Mouse (Mus musculus): ENCODE results near the gene Plce1. TPM values are rescaled to one million over a fixed set of nuclear protein-coding genes. Genes with fewer than 3 reads are reported as not detected.

Plce1 gene
- total RNA-seq, 2 experiments from 2014 or later = 11.2 to 14.6 TPM

DNA sequence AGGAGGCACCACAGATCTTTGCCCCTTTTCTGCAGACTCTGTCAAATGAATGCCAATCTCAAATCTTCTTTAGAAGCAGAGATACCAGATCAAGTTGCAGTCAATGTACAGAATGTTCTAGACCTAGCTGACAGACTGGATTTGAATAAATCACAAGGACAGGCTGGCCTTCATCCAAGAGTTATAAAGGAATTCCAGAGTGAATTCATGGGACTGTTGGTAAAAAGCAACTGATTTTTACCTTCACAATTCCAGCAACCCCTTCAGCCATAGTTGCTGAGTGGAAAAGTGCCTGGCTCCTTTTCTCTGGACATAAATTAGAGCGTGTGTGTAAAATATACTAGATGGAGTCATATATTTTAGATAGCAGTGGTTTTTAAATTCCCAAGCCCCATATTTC, 102.0 kb downstream of the Plce1 start:
- no peak for DNase-seq (ENCODE audit: low spot score in 2 of 2)

DNA sequence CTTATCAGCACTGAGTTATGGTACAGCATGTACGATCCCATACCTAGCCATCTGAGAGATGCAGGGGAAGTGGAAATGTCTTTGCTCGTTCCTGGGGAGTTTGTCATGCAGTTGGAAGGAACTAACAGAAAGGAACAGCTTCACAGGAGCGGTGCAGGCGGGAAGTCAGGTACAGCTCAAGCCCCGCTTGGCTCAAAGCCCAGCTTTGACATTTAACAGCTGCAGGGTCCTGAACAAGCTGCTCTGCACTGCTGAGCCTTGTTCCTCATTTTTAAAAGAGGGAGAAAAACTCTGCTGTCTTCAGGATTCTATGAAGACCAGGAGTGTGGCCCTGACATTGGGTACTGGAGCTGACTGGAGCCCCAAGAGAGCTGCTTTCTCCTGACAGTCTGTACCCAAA, 106.7 kb downstream of the Plce1 start:
- no peak for DNase-seq (ENCODE audit: low spot score in 2 of 2)

DNA sequence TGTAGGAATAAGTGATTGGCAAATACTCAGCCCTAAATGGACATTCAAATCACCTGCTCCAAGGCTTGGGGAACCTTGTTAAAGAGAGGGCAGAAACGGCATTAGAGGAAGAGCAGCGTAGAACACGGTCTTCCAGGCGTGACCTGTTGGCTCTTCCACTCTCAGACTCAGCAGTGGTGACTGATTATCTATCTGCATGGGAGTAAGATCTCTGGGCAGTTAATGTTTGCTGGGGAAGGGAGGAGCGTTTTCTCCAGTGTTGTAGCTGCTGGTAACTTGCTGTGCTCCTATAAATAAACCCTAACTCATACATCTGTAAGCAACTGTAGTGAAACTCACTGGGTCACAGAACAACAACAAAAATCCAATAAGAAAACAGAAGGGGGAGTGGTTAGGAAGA, 108.6 kb downstream of the Plce1 start:
- DNase-seq (ENCODE audit: low spot score in 2 of 2) = no peak

DNA sequence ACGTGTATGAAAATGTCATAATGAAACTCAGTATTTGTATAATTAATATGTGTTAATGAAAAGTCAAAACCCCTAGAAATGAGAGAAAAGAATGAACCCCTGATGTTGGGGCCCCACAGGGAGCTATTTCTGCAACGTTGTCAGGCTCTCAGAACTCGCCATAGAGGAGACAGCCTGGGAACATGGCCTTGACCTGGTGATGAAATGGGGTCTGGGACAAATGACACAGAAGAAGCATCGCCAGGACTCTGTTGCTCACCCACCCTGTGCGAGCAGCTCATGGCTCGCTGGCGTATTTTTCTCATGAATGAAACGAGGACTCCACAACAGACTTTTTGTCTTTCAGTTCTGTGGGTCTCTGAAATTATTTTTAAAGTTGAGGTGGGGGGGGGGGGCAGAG, 109.0 kb downstream of the Plce1 start:
- DNase-seq (ENCODE audit: low spot score in 2 of 2) = no peak

DNA sequence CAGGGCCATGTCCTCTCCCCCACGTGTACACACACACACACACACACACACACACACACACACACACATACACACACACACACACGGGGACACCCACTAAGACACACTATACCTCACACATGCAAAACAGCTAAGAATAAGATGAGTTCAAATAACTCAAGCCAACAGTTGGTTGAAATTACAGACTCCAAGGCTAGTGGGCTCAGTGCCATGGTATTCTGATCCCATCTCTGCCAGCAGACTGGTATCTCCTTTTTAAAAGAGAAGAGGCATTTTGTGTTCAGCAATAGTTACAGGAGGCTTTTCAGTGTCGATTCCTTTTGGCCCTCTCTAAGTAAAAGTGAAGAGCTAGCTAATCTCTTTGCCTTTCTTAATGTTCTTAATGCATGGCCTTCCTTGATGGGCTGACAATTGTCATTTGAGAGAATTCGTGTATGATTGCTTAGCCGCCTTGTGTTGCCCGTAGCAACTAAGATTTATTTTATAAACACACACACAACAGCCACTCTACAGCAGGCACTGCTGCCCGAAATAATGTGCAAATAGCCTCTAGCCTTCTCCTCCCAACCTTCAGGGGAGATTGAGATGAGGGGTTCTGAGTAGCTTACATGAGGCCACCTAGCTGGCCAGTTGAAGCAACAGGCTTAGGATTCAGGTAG, 111.8 kb downstream of the Plce1 start:
- DNase-seq (ENCODE audit: low spot score in 2 of 2) = no peak

DNA sequence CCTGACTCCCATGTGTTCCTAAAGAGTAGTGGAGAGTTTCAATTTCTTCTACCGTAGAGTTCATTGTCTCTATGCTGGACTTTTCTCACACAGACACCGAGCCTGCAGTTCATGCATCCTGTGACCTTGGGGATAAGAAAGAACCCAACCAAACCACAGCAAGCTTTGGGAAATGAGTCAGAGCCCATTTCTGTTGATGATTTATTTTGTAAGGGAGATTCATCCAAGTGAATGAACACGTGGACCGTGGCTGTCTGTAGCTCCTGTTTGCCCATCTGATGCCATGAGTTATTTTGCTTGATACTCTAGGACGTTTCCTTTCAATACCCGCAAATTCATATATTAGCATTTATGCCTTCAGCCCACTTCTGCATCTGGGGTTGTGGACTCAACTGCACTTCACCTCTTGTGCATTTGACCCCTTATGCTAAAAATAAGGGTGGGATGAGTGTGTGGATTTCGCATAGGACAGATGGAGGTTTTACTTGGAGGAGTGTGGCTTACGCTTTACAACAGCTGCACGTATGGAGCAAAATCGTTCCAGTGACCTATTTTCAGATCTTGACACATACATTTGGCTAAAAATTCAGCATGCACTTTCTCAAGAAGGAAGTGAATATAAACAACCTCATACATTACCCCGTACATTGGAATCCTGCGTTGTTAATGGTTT, 112.5 kb downstream of the Plce1 start:
- DNase-seq (ENCODE audit: low spot score in 2 of 2) = no peak

DNA sequence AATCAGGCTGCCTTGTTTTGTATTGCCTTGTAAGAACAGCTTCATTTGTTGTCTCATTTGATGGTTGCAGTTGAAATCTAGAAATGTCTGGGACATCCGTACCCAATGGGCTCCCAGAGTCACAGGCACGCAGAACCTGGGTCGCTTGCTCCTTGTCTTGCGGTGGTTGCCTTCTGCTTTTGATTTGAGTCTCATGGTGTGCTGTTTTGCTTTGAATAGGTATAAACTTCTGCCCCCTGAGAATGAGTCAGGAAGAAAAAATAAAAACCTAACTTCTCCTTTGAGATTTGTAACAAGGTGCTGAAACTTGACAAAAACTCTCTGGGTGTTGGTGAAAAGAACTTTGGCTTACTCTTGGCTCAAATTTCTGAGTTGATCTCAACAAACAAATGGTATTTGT, 115.2 kb downstream of the Plce1 start:
- DNase-seq (ENCODE audit: low spot score in 2 of 2) = no peak

DNA sequence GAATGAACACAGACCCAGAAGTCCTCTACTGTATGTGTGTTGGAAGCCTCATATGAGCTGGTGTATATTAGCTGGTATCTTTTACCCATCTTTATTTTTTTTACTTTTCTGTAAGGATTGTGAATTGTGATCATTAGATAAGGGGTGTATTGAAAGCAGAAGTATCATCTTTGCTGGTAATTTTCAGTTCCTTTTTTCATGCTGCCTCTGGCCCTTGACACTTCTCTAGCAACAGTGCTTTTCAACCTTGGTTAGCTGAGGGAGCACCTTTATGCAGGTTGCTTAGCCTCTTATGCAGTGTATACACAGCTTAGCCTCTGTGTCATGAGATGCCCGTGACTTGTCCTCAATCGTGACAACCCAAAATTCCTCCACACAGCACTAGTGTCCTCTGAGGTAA, 116.5 kb downstream of the Plce1 start:
- no peak for DNase-seq (ENCODE audit: low spot score in 2 of 2)

DNA sequence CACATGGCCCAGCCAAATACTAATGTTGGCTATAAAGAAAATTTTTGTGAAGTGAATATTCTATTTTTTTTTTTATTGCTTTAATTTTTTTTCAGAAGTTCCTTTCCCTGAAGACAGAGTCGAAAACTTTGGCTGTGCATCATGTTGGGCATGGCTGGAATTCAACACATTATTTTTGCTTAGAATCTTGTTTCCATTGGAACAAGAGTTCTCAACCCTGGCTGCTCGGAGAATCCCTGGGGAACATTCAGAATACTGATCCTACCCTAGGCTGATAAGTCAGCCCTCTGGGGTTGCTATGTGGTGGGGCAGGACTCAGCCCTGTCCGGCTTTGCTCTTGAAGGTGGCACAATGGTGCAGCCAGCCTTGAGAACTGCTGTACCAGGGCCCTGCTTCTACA, 118.1 kb downstream of the Plce1 start:
- DNase-seq (ENCODE audit: low spot score in 2 of 2) = no peak

DNA sequence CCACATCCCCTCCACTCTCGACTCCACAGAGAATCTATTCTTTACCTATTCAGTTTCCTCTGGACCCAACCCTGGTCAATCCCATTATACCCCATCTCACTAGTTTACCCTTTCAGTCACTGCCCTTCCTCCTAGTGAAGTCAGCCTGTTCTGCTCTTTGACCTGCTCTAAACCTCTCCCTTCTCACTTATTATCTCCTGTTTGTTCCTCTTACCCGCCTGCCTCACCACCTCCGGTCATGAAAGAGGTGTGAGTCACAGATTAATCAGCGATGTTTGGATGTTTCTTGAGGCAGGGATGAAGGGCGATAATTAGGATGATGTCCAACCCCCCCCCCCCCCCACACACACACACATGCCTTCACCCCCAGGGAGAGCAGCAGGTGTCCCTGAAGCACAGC, 120.2 kb downstream of the Plce1 start:
- no peak for DNase-seq (ENCODE audit: low spot score in 2 of 2)

DNA sequence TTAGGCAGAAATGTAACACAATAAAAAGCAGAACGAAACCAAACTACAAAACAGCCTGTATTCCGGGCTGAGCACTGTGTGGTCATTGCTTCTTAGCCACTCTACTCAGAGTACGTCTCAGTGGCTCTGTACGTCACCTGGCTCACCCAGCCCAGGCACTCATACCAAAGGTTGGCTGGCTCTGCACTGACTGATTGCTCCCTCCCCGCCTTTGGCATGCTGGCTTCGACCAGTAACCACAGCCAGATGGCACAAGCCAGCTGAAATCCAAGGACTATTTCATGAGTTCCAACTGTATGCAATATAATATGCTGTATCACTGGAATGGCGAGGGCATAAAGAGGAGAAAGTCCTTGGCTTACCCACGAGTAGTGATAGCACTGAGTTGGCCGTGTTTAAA, 121.9 kb downstream of the Plce1 start:
- DNase-seq (ENCODE audit: low spot score in 2 of 2) = peak; percentile 23 to 34

DNA sequence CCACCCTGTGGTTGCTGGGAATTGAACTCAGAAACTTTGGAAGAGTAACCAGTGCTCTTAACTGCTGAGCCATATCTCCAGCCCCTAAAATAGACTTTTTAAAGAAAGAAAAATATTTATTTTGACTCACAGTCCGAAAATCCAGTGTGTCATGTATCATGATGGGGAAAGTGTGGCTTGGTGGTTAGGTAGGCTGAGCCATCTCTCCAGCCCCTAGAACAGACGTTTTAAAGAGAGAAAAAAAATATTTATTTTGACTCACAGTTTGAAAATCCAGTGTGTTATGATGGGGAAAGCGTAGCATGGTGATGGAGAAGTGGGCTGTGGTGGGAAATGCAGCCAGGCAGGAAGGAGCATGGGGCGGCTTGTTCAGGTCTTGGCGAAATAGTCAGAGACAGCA, 126.3 kb downstream of the Plce1 start:
- no peak for DNase-seq (ENCODE audit: low spot score in 2 of 2)

DNA sequence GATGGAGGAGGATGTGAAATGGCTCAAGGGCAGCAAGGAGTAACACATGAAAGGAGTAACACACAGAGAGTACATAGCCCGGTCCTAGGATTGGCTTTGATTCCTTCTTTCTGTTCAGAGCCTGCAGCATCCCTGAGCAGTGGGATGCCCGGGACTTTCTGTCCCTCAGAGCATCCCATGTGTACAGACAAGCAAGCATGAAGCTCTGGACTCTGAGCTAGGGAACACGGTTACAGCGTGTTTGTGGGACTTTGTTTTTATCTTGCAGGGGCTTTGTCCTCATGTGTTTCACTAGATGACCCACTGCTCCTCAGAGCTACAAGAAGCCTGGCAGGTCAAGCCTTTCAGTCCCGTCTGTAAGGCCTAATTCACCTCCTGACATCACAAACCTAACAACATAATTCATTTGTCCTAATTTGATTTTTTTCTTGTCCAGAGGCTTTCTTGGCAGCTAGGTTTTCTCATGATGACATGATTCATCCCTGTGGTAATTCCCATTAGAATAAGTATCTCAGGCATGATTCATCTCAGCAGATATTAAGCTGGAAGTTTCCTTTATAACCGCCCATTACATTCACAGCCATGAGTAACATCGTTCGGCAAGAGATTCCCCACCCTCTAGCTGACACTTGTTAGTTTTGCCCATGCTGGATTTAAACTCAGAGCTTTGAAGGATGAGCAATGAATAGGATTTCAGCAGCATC, 128.2 kb downstream of the Plce1 start:
- no peak for DNase-seq (ENCODE audit: low spot score in 2 of 2)

DNA sequence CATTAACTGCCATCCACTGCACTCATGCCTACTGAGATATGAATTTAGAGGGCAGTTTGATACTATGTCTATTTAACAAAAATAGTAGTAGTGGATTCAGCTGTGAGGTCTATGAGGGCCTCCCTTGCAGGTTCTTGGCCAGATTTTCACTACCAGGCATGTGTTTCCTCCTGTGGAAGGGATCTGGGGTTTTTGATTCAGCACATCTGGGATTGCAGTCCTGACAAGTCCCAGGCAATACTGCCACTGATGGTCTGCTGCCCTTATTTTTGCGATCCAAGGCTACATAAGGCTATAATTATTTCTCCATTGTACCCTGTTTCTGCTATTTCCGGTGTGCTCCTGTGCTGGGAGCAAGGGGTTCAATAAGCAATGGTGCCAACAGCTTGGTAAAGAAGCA, 129.4 kb downstream of the Plce1 start:
- DNase-seq (ENCODE audit: low spot score in 2 of 2) = no peak

DNA sequence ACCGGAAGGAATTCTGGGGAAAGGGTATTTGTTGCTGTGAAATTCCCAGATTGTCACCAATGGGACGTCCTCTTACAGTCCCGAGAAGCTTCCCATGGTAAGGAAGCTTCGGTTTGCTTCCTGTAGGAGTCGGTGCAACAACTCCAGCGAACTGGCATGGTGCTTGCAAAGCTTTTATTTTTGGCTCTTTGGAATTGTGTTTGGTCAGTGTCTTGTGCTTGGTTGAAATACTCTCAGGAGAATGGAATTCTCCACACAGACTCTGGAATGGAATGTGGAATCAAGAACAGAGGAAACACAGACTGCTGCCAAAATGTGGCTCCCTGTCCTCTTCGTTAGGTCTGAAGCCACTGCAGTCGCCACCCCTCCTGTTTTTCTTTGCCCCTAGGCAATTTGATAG, 129.9 kb downstream of the Plce1 start:
- DNase-seq (ENCODE audit: low spot score in 2 of 2) = no peak

DNA sequence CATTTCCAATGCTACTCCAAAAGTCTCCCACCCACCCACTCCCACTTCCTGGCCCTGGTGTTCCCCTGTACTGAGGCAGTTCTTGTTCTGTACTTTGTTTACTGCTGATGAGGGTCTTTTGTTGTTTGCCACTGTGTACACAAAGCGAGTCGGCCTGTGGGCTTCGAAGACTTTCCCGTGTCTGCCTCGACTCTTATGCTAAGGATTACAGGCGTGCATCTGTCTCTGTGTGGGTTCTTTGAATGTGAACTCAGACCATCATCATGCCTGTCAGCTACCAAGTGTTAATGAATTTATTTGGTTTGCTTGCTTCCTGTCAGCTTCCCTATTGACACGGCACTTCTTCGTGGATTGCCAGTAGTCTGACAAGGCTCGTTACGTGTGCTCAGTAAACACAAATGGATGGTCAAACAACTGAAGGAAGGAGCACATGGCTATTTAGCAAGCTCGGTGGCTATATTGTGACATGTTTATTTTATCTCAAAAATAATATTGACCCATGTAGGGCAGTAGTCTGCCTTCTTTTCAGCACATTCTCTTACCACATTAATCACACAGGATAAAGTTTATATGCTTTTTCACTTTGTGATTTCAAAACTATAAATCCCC, 133.3 kb downstream of the Plce1 start:
- DNase-seq (ENCODE audit: low spot score in 2 of 2) = no peak

DNA sequence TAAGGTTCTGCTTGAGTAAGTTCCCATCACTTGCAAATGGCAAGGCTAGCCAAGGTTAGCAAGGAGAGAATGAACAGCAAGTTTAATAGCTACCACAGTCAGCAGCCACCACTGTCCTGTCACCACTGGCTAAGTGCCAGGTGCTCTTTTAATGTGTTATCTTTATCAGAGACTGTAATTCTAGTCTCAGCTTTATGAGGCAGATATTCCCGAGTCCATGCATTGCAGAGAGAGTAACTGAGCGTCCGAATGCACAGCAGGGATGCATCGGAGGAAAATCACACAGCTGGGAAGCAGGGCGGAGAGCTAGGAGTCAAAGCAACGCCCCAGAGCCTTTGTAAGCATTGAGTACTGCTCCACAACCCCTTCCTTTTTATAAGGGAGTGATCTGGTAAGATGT, 134.4 kb downstream of the Plce1 start:
- DNase-seq (ENCODE audit: low spot score in 2 of 2) = no peak

DNA sequence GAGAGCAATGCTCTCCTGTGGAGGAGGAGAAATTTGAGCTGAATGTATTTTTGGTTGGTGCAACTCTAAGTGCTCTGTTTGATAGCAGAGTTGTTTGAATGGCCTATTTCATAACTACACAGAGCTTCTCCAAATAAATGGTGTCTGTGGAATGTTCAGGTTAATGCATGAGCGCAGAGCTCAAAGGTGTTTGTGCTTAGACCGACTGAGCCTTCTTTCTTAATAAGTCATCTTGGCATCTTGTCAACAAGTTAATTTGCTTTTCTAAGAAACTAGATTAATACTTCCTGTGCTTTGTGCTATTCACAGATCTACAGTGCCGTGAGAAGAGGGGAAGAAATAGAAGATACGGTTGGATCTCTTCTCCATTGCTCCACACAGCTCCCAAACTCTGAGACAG, 139.2 kb downstream of the Plce1 start:
- no peak for DNase-seq (ENCODE audit: low spot score in 2 of 2)

DNA sequence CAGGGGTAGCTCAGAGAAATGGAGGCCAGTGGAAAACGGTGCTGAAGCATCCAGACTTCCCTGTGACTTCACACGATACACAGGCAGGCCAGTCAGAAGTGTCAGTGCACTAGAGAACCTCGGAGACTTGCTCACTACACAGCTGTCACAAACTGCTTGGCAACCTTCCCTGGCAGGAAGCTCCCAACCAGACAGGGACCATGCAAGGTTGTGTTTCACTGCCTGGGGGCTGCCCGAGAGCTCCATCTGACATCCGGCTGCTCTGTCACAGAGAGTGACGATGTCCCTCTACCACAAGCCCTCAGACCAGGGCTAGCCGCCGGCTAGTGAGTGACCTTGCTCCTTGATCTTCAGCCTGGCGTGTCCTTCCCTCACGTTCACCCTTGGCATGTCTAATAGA, 140.6 kb downstream of the Plce1 start:
- peak; percentile 53 to 61 for DNase-seq (ENCODE audit: low spot score in 2 of 2)

DNA sequence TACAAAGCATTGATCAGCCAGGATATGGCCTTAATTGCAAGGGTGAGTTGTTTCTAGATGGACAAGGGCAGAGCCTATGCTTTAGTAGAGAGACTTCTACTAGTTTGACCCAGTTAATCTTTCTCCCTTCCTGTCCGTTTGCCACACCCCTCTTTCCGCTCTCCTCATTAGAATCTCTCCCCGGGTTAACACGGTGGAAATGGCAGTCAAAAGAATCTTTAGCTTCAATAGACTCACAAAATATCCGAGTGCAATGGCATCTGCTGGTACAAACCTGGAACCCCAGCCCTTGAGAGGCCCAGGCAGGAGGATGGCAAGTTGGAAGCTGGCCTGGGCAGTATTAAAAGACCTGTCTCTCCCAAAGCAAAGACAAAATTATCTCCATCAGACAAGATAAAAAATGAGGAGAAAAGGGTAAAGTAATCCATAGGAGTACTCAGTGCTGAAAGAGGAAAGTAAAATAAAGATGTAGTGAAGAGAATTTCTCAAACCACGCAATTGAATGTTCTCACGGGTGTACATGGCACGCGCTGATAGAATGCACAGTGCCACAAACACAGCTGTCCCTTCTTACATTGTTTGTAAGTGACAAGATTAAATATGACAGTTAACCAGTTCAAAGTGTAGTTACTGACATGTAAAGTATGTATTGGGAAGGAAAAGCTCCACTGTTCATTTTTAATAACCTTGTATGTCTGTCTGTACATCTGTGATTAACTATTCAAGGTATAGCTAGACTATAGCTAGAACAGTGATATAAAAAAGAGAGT, 145.5 kb downstream of the Plce1 start:
- no peak for DNase-seq (ENCODE audit: low spot score in 2 of 2)

DNA sequence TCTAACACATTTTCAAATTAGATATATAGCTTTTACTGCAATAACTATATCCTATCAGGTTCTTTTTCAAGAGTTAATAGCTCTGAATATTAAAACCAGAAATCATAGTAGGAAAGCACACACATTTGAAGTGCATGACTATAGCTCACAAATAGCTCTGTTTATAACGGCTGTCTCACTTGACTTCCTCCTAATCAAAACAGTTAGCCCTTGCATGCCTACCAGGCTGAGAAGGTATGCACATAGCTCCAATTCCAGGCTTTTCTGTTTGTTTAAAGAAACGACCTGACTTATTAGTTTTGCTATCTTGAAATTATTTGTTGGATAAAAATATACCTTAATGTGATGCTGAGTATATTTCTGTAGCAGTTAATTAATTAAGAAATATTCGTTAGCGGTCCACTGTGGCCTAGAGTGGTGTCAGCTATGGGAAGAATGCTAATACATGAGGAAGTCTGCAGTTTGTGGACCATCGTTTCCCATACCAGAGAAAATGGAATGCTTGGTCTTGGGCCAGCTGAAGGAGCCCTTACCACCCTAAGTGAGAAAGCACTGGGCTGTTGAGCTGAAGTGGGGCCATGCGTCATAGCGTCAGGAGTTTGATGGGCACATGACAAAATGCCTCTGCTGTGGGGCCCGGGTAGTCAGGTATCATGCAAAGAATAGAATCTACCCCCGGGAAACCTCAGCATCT, 146.3 kb downstream of the Plce1 start:
- no peak for DNase-seq (ENCODE audit: low spot score in 2 of 2)
